Mouse (Mus musculus): Measurements from ENCODE around the gene Sptan1. TPM values are rescaled to one million over a fixed set of nuclear protein-coding genes. Genes with fewer than 3 reads are reported as not detected.

Gene Sptan1
- polyA plus RNA-seq, 1 experiment from 2014 or later = 312 TPM

DNA sequence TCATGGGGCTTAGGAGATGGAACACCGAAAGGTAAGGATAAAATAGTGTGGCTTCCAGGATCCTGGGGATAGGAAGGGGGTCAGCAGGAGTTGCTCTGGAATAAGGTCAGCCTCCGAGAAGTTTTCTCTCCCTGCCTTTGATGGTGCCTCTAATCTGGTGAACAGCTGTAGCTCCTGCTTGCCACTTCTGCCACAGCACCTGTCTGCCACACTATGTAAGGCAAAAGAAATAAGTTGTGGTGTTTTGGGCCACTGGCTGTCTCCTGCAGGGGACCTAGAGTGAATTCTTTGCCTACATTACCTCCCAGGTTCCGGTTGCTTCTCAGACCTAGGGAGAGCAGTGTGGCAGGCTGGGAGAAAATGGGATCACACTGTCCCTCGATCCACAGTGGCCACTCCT lies 113.4 kb downstream of the Sptan1 start:
- Histone ChIP-seq H3K4me3 (replicated peaks; ENCODE audit: low read depth, low read length) (no peak overlapping the region), H3K4me2 (ENCODE audit: low read length) (no peak overlapping the region), H3K36me3 (ENCODE audit: control insufficient read depth, insufficient read depth, low read length) (no peaks in the 10 kb centered on the region), H3K4me1 (ENCODE audit: control insufficient read depth, insufficient read depth, low read length) (0 out of 2 replicates have a peak, but pooled peaks cover 8% of the 10 kb centered on the region), H3K27ac (replicated peaks; ENCODE audit: low read depth, low read length) (no peak overlapping the region), H3K27me3 (ENCODE audit: control insufficient read depth, insufficient read depth, low read length) (no peaks in the 10 kb centered on the region), H3K9me3 (ENCODE audit: control insufficient read depth, low read length) (no peaks in the 10 kb centered on the region), H3K9ac (replicated peaks; ENCODE audit: low read length) (no peak overlapping the region)
- ATAC-seq (ENCODE audit: low FRiP score, low TSS enrichment) (no peak), DNase-seq (no peak)
- WGBS = 74% methylated on average over 4 of the region's 4 CpGs

DNA sequence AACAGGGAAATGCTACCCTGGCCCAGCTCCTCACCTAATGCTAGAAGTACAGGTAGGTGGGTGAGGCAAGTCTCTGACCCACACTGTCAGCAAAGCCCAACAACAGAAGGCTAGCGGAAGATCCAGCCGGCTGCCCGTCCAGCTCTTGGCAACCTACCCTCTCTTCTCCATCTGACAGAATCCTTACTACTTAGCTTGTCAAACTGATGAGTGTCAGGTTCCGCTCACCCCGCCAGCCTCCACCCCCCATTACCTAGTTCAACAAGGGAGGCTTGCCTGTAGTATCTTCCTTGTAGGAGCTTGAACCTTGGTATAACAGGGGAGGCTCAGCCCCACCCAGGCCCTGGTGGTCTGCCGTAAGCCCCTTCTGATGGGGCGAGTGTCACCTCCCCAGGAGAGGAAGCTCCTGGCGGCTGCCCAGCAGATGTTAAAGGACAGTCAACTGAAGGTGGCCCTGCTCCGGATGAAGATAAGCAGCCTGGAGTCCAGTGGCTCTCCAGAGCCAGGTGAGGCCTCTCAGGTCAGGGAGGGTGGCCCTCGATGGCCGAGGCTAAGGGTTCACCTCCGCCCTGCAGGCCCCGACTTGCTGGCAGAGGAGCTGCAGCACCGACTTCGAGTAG lies 114.9 kb downstream of the Sptan1 start:
- Histone ChIP-seq H3K9ac (replicated peaks; ENCODE audit: low read length) (no peak overlapping the region), H3K27me3 (ENCODE audit: control insufficient read depth, insufficient read depth, low read length) (no peaks in the 10 kb centered on the region), H3K36me3 (ENCODE audit: control insufficient read depth, insufficient read depth, low read length) (no peaks in the 10 kb centered on the region), H3K4me3 (replicated peaks; ENCODE audit: low read depth, low read length) (no peak overlapping the region), H3K4me1 (ENCODE audit: control insufficient read depth, insufficient read depth, low read length) (0 out of 2 replicates have a peak, but pooled peaks cover 8% of the 10 kb centered on the region), H3K27ac (replicated peaks; ENCODE audit: low read depth, low read length) (no peak overlapping the region), H3K4me2 (ENCODE audit: low read length) (no peak overlapping the region), H3K9me3 (ENCODE audit: control insufficient read depth, low read length) (no peaks in the 10 kb centered on the region)
- 91% methylated on average over 15 of the region's 15 CpGs for WGBS
- no peak for ATAC-seq (ENCODE audit: low FRiP score, low TSS enrichment)
- no peak for DNase-seq

Small RNAs within 50 kb of the gene (microRNA-seq; reads per million reads assigned to microRNA genes)
- gene Mir6997 = 2.2 reads per million, percentile 14 among the genes with 10 or more reads in this experiment

Other genes with a start within 250 kb of the Sptan1 start
- not detected in 2 replicates for gene Gm13420, start 213.9 kb upstream of the Sptan1 start, polyA plus RNA-seq (2014; fragmentation: Nextera tagmentation; extraction: Ambion mirVana)
- not detected in 2 replicates for gene Gm13547, start 206.2 kb upstream of the Sptan1 start, polyA plus RNA-seq (2014; fragmentation: Nextera tagmentation; extraction: Ambion mirVana)
- 37.6 and 38.3 TPM in 2 replicates for gene Coq4, start 178.1 kb upstream of the Sptan1 start, polyA plus RNA-seq (2014; fragmentation: Nextera tagmentation; extraction: Ambion mirVana)
- 28.0 and 28.8 TPM in 2 replicates for gene Trub2, start 177.1 kb upstream of the Sptan1 start, polyA plus RNA-seq (2014; fragmentation: Nextera tagmentation; extraction: Ambion mirVana)
- 36.1 and 40.0 TPM in 2 replicates for gene Slc27a4, start 162.9 kb upstream of the Sptan1 start, polyA plus RNA-seq (2014; fragmentation: Nextera tagmentation; extraction: Ambion mirVana)
- 22.4 and 28.0 TPM in 2 replicates for gene Urm1, start 145.5 kb upstream of the Sptan1 start, polyA plus RNA-seq (2014; fragmentation: Nextera tagmentation; extraction: Ambion mirVana)
- 10.9 and 13.2 TPM in 2 replicates for gene Cercam, start 96.4 kb upstream of the Sptan1 start, polyA plus RNA-seq (2014; fragmentation: Nextera tagmentation; extraction: Ambion mirVana)
- gene Odf2, start 76.3 kb upstream of the Sptan1 start, polyA plus RNA-seq (2014; fragmentation: Nextera tagmentation; extraction: Ambion mirVana) = 47.1 and 60.3 TPM in 2 replicates
- gene Gle1, start 30.1 kb upstream of the Sptan1 start, polyA plus RNA-seq (2014; fragmentation: Nextera tagmentation; extraction: Ambion mirVana) = 53.5 and 61.5 TPM in 2 replicates
- 62.9 and 80.2 TPM in 2 replicates for gene Wdr34, start 83.3 kb downstream of the Sptan1 start, polyA plus RNA-seq (2014; fragmentation: Nextera tagmentation; extraction: Ambion mirVana)
- gene Set, start 91.8 kb downstream of the Sptan1 start, polyA plus RNA-seq (2014; fragmentation: Nextera tagmentation; extraction: Ambion mirVana) = 376 and 427 TPM in 2 replicates
- gene Pkn3, start 112.1 kb downstream of the Sptan1 start, polyA plus RNA-seq (2014; fragmentation: Nextera tagmentation; extraction: Ambion mirVana) = 1.1 and 1.9 TPM in 2 replicates
- 17.6 and 18.7 TPM in 2 replicates for gene Zdhhc12, start 128.1 kb downstream of the Sptan1 start, polyA plus RNA-seq (2014; fragmentation: Nextera tagmentation; extraction: Ambion mirVana)
- gene Zer1, start 159.0 kb downstream of the Sptan1 start, polyA plus RNA-seq (2014; fragmentation: Nextera tagmentation; extraction: Ambion mirVana) = 15.1 and 15.6 TPM in 2 replicates
- 17.7 and 20.4 TPM in 2 replicates for gene Tbc1d13, start 168.2 kb downstream of the Sptan1 start, polyA plus RNA-seq (2014; fragmentation: Nextera tagmentation; extraction: Ambion mirVana)
- gene Endog, start 205.9 kb downstream of the Sptan1 start, polyA plus RNA-seq (2014; fragmentation: Nextera tagmentation; extraction: Ambion mirVana) = 23.2 and 28.1 TPM in 2 replicates
- gene Spout1, start 212.9 kb downstream of the Sptan1 start, polyA plus RNA-seq (2014; fragmentation: Nextera tagmentation; extraction: Ambion mirVana) = 52.8 and 54.8 TPM in 2 replicates
- 15.3 and 17.1 TPM in 2 replicates for gene Kyat1, start 240.3 kb downstream of the Sptan1 start, polyA plus RNA-seq (2014; fragmentation: Nextera tagmentation; extraction: Ambion mirVana)